8 mouse cellular contexts compared by ENCODE assay signal in genomic region chr10:68902670-68903069, GRCm38 (mm10).
DNase-seq lines count a peak whose midpoint lies in the region; ATAC-seq and TF ChIP-seq lines count a peak whose summit lies in the region.

No protein-coding gene starts in this region.

- H3K4me3 ChIP-seq in forebrain, postnatal 0 days (ENCODE audit: low read depth, low read length) = no peak overlapping the region
- H3K4me3 ChIP-seq in forebrain, embryonic 15.5 days = no peak overlapping the region
- no peak overlapping the region for H3K4me3 ChIP-seq in liver, embryonic 14.5 days (ENCODE audit: insufficient read depth in 1 of 2, low read depth in 2 of 2, low read length in 2 of 2)

- no peak for TF ChIP-seq EP300 in liver, embryonic 14.5 days (IDR thresholded peaks at IDR 0.05; ENCODE audit: low read depth)

- peak; percentile 86 for DNase-seq in forebrain, postnatal 0 days
- peak; percentile 67 for DNase-seq in urinary bladder, postnatal 14 days (ENCODE audit: low spot score)
- DNase-seq in urinary bladder, adult 2 months (ENCODE audit: low spot score) = no peak
- peak; percentile 78 for DNase-seq in embryo, embryonic 10.5 days (ENCODE audit: low spot score)
- DNase-seq in kidney, adult 8-10 months = peak; percentile 49 to 55
- DNase-seq in liver, embryonic 14.5 days (ENCODE audit: low read depth in 3 of 3, low spot score in 3 of 3) = peak in 1 of 3 experiments; percentile 6
- peak; percentile 61 for DNase-seq in splenic B cell, adult 2 months (ENCODE audit: low read depth, low spot score)

- no peaks in the 10 kb centered on the region for H3K9me3 ChIP-seq in forebrain, postnatal 0 days (ENCODE audit: low read length)
- H3K9me3 ChIP-seq in forebrain, embryonic 15.5 days = no peaks in the 10 kb centered on the region
- H3K9me3 ChIP-seq in liver, embryonic 14.5 days (ENCODE audit: control insufficient read depth, low read length) = no peaks in the 10 kb centered on the region

- WGBS in forebrain, postnatal 0 days = 20% methylated on average over 3 of the region's 3 CpGs
- 23% methylated on average over 3 of the region's 3 CpGs for WGBS in forebrain, embryonic 15.5 days
- WGBS in liver, embryonic 14.5 days (ENCODE audit: insufficient replicate concordance) = 17% methylated on average over 3 of the region's 3 CpGs

- H3K27ac ChIP-seq in forebrain, postnatal 0 days (ENCODE audit: low read depth, low read length) = no peak overlapping the region
- no peak overlapping the region for H3K27ac ChIP-seq in forebrain, embryonic 15.5 days (replicated peaks)
- H3K27ac ChIP-seq in liver, embryonic 14.5 days = no peak overlapping the region

- no peaks in the 10 kb centered on the region for H3K27me3 ChIP-seq in forebrain, postnatal 0 days (ENCODE audit: insufficient read depth, low read length)
- H3K27me3 ChIP-seq in forebrain, embryonic 15.5 days = no peaks in the 10 kb centered on the region
- H3K27me3 ChIP-seq in liver, embryonic 14.5 days (ENCODE audit: control insufficient read depth, insufficient read depth, low read length) = no peaks in the 10 kb centered on the region
- no peaks in the 10 kb centered on the region for H3K27me3 ChIP-seq in splenic B cell, adult 2 months (ENCODE audit: control insufficient read depth, insufficient read depth, low read length, poor library complexity, severe bottlenecking)

- peak; percentile 79 for TF ChIP-seq CTCF in forebrain, postnatal 0 days (IDR thresholded peaks at IDR 0.05; ENCODE audit: low read depth)
- TF ChIP-seq CTCF in liver, embryonic 14.5 days (IDR thresholded peaks at IDR 0.05; ENCODE audit: low read depth) = peak; percentile 33

- H3K9ac ChIP-seq in forebrain, postnatal 0 days = no peak overlapping the region
- H3K9ac ChIP-seq in forebrain, embryonic 15.5 days (replicated peaks) = no peak overlapping the region
- no peak overlapping the region for H3K9ac ChIP-seq in liver, embryonic 14.5 days (replicated peaks)

- no peak; the same call in 1 of the 2 replicates for ATAC-seq in forebrain, postnatal 0 days
- ATAC-seq in forebrain, embryonic 15.5 days (replicated peaks) = no peak
- no peak for ATAC-seq in liver, embryonic 14.5 days (ENCODE audit: insufficient read depth)

- no peaks in the 10 kb centered on the region for H3K4me1 ChIP-seq in forebrain, postnatal 0 days (ENCODE audit: insufficient read depth)
- no peaks in the 10 kb centered on the region for H3K4me1 ChIP-seq in forebrain, embryonic 15.5 days
- no peaks in the 10 kb centered on the region for H3K4me1 ChIP-seq in liver, embryonic 14.5 days (replicated peaks; ENCODE audit: control insufficient read depth in 2 of 2, insufficient read depth in 2 of 2, low read length in 1 of 2)

- no peak overlapping the region for H3K4me2 ChIP-seq in forebrain, postnatal 0 days (ENCODE audit: low read depth)
- H3K4me2 ChIP-seq in forebrain, embryonic 15.5 days (replicated peaks) = no peak overlapping the region
- H3K4me2 ChIP-seq in liver, embryonic 14.5 days (ENCODE audit: low read depth) = no peak overlapping the region

- no peaks in the 10 kb centered on the region for H3K36me3 ChIP-seq in forebrain, postnatal 0 days (ENCODE audit: insufficient read depth)
- no peaks in the 10 kb centered on the region for H3K36me3 ChIP-seq in forebrain, embryonic 15.5 days
- H3K36me3 ChIP-seq in liver, embryonic 14.5 days (replicated peaks; ENCODE audit: control insufficient read depth, insufficient read depth, low read depth) = no peaks in the 10 kb centered on the region
- no peaks in the 10 kb centered on the region for H3K36me3 ChIP-seq in splenic B cell, adult 2 months (ENCODE audit: control insufficient read depth, insufficient read depth, low read length, poor library complexity, severe bottlenecking)
